Mouse (Mus musculus) midbrain, embryonic 12.5 days (tissue): ENCODE data around the gene Prkcq. TPM values are rescaled to one million over a fixed set of nuclear protein-coding genes. Genes with fewer than 3 reads are reported as not detected.
"Not testable (repeated sequence)": the region's sequence is repeated elsewhere in the genome, so short reads cannot be mapped to it uniquely, and the experiment has no call there.

Experiments used
- ATAC-seq: fragments of 200-750 bp; cut with Nextera tagmentation; 2 replicates; pipeline ENCODE4 v1.8.0; 2017; ENCODE audit warnings: low read depth, moderate TSS enrichment, moderate library complexity; ENCODE audit not compliant: low FRiP score
- H3K27ac ChIP-seq: fragments of 300-500 bp; sonication (generic); replicated peaks from 2 replicates; pipeline ENCODE4 v1.5.1; 2016; ENCODE audit warnings: mild to moderate bottlenecking
- H3K27me3 ChIP-seq: fragments of 300-500 bp; sonication (generic); 2 replicates; pipeline ENCODE4 v1.6.1; 2016; ENCODE audit warnings: mild to moderate bottlenecking
- H3K36me3 ChIP-seq: fragments of 300-500 bp; sonication (generic); 2 replicates; pipeline ENCODE4 v1.6.1; 2016
- H3K4me1 ChIP-seq: fragments of 300-500 bp; sonication (generic); 2 replicates; pipeline ENCODE4 v1.6.1; 2016
- H3K4me2 ChIP-seq: fragments of 300-500 bp; sonication (generic); replicated peaks from 2 replicates; pipeline ENCODE4 v1.6.1; 2016; ENCODE audit warnings: mild to moderate bottlenecking, moderate library complexity
- H3K4me3 ChIP-seq: fragments of 300-500 bp; sonication (generic); 2 replicates; pipeline ENCODE4 v1.5.1; 2016; ENCODE audit warnings: mild to moderate bottlenecking
- H3K9ac ChIP-seq: fragments of 300-500 bp; sonication (generic); replicated peaks from 2 replicates; pipeline ENCODE4 v1.6.1; 2016; ENCODE audit warnings: mild to moderate bottlenecking, moderate library complexity
- H3K9me3 ChIP-seq: fragments of 300-500 bp; sonication (generic); 2 replicates; pipeline ENCODE4 v1.6.1; 2016; ENCODE audit warnings: mild to moderate bottlenecking
- WGBS: fragments of 180-500 bp; shearing (Covaris S2); methylation state at CpG from one replicate; pipeline ENCODE4 v1.1.7; 2016; 5-methylcytosine and 5-hydroxymethylcytosine counted together
- polyA plus RNA-seq: library from polyadenylated mRNA; unstranded; fragments of >200 nt; fragmentation: Nextera tagmentation; extraction: Ambion mirVana; gene quantifications from 2 replicates; pipeline ENCODE4 v1.2.1, GENCODE M21; 2016

Gene Prkcq
- polyA plus RNA-seq, 1 experiment from 2014 or later = 1.8 TPM

- ATAC-seq = no peak
- no peaks in the 10 kb centered on the region for H3K9me3 ChIP-seq
- H3K27me3 ChIP-seq = no peaks in the 10 kb centered on the region
- no peak overlapping the region for H3K4me2 ChIP-seq
- no peak overlapping the region for H3K27ac ChIP-seq
- 87% methylated on average over 3 of the region's 3 CpGs for WGBS
- H3K9ac ChIP-seq = no peak overlapping the region
- H3K4me3 ChIP-seq = no peak overlapping the region
- H3K36me3 ChIP-seq = no peaks in the 10 kb centered on the region
- no peaks in the 10 kb centered on the region for H3K4me1 ChIP-seq
These were observed 150.5 kb downstream of the Prkcq start for GRCm38 (mm10) chr2:11322396-11322795.

GRCm38 (mm10) chr2:11327280-11327679 is 155.4 kb downstream of the Prkcq start:
- Histone ChIP-seq H3K27me3 (no peaks in the 10 kb centered on the region; the same call in 1 of the 2 replicates), H3K4me3 (no peak overlapping the region), H3K9me3 (no peaks in the 10 kb centered on the region), H3K36me3 (no peaks in the 10 kb centered on the region), H3K9ac (no peak overlapping the region), H3K27ac (no peak overlapping the region), H3K4me1 (no peaks in the 10 kb centered on the region), H3K4me2 (no peak overlapping the region)
- WGBS = 65% methylated on average over 7 of the region's 7 CpGs
- ATAC-seq = no peak

DNA sequence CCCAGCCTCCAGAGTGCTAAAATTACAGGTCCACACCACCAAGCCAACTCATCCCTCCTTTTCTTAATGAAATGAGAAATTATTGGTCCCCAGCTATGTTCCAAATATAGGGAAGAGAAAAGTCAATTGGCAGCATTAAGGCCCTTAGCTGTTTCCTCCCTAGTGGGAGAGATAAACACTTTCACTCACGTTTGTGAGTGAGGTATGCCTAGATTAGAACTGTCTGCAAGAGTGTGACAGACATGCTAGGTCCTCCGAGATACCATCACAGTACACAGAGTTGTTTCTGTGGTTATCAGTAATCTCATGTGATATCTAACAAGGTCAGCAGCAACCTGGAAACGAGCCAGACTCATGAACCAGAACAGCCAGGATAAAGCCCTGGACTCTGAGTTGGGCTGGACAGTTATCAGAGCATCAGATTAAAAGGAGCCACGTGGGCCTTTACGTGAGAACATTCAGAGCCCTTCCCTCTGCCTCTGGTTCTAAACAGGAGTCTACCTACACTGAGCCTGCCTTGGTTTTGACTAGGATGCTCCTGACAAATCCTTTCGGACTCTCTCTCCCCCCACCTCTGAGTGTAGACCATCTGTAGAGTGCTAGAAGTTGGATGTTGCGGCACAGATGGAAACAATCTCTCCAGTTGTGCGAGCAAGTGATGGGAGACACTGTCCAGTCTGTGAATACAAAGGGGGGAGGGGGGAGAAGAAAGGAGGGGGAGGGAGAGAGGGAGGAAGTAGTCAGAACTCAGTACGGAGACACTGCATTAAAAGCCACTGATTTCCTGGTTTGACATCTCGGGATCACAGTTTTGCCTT is 157.7 kb downstream of the Prkcq start:
- Histone ChIP-seq H3K9ac (no peak overlapping the region), H3K27me3 (no peaks in the 10 kb centered on the region; the same call in 1 of the 2 replicates), H3K27ac (no peak overlapping the region), H3K4me1 (no peaks in the 10 kb centered on the region), H3K4me3 (no peak overlapping the region), H3K9me3 (no peaks in the 10 kb centered on the region), H3K36me3 (no peaks in the 10 kb centered on the region), H3K4me2 (no peak overlapping the region)
- 72% methylated on average over 10 of the region's 10 CpGs for WGBS
- no peak for ATAC-seq

- Histone ChIP-seq H3K36me3 (no peaks in the 10 kb centered on the region), H3K27me3 (no peaks in the 10 kb centered on the region; the same call in 1 of the 2 replicates), H3K4me3 (no peak overlapping the region), H3K9me3 (no peaks in the 10 kb centered on the region), H3K9ac (no peak overlapping the region), H3K4me2 (no peak overlapping the region), H3K27ac (no peak overlapping the region), H3K4me1 (no peaks in the 10 kb centered on the region)
- peak; percentile 79 for ATAC-seq
- WGBS = 30% methylated on average over 11 of the region's 11 CpGs
These were observed 159.9 kb downstream of the Prkcq start for GRCm38 (mm10) chr2:11331528-11332446.

- no peak for ATAC-seq
- WGBS = 80% methylated on average over 4 of the region's 4 CpGs
These were observed 160.6 kb downstream of the Prkcq start for GRCm38 (mm10) chr2:11332469-11332868.

DNA sequence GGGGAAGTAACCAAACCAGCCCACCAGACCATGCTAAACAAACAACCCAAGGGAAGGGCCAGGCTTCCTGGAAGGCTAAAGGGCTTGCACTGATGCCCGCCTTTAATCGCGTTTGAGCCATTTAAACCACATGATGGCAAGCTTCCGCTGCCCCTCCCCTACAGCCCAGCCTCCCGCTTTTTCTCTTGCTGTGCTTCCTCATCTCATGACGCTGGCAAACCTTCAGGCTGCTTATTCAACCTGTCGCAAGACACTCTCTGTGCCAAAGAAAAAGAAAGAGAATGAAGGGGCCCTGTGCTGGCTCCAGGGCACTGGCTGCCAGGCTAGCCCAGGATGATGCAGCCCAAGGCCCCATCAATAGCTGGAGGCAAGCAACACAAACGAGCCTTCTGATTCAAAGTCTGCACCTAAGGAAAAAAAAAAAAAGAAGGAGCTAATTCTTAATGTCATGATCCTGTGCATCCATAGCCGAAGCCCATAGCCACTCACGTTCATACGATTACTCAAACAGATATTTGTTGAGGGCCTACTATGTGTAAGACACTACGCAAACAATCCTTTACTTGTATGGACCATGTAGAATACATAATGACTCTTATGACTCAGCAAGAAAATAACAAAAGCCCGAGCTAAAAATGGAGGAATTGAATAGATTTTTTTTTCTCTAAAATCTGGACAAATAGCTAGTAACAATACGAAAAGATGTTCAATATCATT is 161.6 kb downstream of the Prkcq start:
- 70% methylated on average over 14 of the region's 14 CpGs for WGBS
- Histone ChIP-seq H3K27ac (no peak overlapping the region), H3K36me3 (no peaks in the 10 kb centered on the region), H3K4me2 (no peak overlapping the region), H3K27me3 (no peaks in the 10 kb centered on the region; the same call in 1 of the 2 replicates), H3K4me3 (no peak overlapping the region), H3K9me3 (no peaks in the 10 kb centered on the region), H3K9ac (no peak overlapping the region), H3K4me1 (no peaks in the 10 kb centered on the region)
- no peak for ATAC-seq

More at GRCm38 (mm10) chr2:11332469-11332868, 160.6 kb downstream of the Prkcq start:
- Histone ChIP-seq H3K36me3 (no peaks in the 10 kb centered on the region), H3K4me1 (no peaks in the 10 kb centered on the region), H3K9ac (no peak overlapping the region), H3K4me2 (no peak overlapping the region), H3K27ac (no peak overlapping the region), H3K9me3 (no peaks in the 10 kb centered on the region), H3K27me3 (no peaks in the 10 kb centered on the region; the same call in 1 of the 2 replicates), H3K4me3 (no peak overlapping the region)

GRCm38 (mm10) chr2:11336320-11336719 is 164.4 kb downstream of the Prkcq start:
- Histone ChIP-seq H3K36me3 (no peaks in the 10 kb centered on the region), H3K9ac (no peak overlapping the region), H3K27me3 (no peaks in the 10 kb centered on the region), H3K4me3 (no peak overlapping the region), H3K4me1 (no peaks in the 10 kb centered on the region), H3K4me2 (no peak overlapping the region), H3K27ac (no peak overlapping the region), H3K9me3 (no peaks in the 10 kb centered on the region)
- no peak for ATAC-seq
- 63% methylated on average over 8 of the region's 8 CpGs for WGBS

DNA sequence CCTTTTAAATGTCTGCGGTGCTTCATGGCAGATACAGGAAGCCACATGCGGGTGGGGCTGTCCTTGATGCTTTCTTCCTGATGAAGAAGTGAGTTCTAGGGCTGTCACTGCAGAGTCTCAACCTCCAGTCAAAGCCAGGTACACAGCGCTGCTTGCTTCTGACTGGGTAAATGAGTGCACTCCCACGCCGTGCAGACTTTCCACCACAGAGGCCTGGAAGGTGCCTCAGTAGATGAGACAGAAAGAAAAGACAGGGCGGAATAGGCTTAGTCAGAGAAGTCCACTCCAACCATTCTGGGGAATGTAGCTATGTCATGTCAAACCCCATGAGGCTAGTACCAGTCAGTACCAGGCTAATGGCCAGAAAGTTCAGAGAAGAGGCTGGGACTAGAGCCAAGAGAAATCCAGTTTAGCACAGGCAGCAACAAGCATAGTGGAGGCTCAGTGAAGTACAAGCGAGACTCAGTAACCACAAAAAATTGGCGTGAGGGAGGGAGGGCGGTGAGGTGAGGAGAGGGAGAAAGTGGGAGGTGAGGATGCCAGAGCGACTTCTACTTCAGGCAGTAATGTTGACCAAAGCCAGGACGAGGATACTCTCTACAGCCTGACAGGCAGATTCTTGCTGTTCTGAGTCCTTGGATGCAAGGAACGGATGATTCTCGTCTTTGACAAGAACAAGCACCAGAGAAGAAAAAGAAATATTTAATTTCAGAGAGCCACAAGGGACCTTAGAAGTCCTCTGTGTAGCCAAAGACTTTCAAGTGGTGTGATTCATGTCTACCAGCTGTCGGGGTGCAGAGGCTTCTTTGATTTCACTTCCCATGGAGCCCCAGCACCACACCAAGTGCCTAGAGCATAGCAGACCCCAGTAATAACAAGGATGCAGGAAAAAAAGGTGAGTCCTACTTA is 167.3 kb downstream of the Prkcq start:
- no peaks in the 10 kb centered on the region for H3K27me3 ChIP-seq
- H3K4me1 ChIP-seq = no peaks in the 10 kb centered on the region
- H3K36me3 ChIP-seq = no peaks in the 10 kb centered on the region
- no peak overlapping the region for H3K4me3 ChIP-seq
- H3K9ac ChIP-seq = no peak overlapping the region
- no peaks in the 10 kb centered on the region for H3K9me3 ChIP-seq
- 90% methylated on average over 14 of the region's 14 CpGs for WGBS
- no peak overlapping the region for H3K27ac ChIP-seq
- no peak for ATAC-seq
- no peak overlapping the region for H3K4me2 ChIP-seq

DNA sequence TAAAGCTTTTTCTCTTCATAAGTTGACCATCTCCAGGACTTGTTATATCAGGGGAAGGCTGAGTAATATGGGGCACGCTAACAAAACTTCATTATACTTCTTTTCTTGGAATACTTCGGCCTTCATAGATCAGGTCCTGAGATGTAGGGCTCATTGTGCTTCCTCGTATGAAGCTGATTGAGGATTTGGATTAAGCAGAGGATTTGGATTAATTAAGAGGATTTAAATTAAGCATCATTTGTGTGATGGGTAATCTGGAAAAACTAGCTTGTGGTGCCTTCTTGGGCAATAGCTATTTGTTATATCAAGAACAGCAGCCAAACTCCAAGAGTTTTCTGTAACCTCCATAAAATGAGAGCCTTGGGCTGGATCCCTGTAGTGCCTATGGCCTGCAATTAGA is 172.8 kb downstream of the Prkcq start:
- no peak overlapping the region for H3K27ac ChIP-seq
- 85% methylated on average over 3 of the region's 3 CpGs for WGBS
- no peak for ATAC-seq

GRCm38 (mm10) chr2:11346419-11346818 is 174.5 kb downstream of the Prkcq start:
- 93% methylated on average over 6 of the region's 6 CpGs for WGBS

More for the DNA sequence above, 172.8 kb downstream of the Prkcq start:
- Histone ChIP-seq H3K9me3 (no peaks in the 10 kb centered on the region), H3K36me3 (no peaks in the 10 kb centered on the region), H3K4me2 (no peak overlapping the region), H3K4me1 (no peaks in the 10 kb centered on the region), H3K9ac (no peak overlapping the region), H3K27me3 (no peaks in the 10 kb centered on the region), H3K4me3 (no peak overlapping the region)

DNA sequence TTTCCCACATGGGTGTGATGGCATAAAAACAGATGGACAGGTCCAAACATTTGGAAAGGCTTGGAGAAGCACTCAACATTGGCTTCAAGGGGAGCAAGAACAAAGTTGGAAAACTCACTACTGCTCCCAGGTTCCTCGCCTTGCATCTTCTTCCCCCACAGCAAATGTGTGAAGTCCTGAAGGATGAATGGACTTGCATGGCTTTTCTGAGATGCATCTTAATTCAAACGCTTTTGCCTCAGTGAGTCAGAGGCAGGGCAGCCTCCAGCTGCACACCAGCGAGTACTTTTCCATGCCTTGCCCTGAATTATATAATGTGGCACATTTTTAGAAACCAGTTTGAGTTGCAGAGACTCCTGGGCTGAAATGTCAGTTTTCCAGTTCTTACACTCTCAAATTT is 175.9 kb downstream of the Prkcq start:
- H3K4me3 ChIP-seq = no peak overlapping the region
- no peaks in the 10 kb centered on the region for H3K27me3 ChIP-seq
- no peak overlapping the region for H3K27ac ChIP-seq
- H3K4me2 ChIP-seq = no peak overlapping the region
- 88% methylated on average over 3 of the region's 3 CpGs for WGBS
- no peaks in the 10 kb centered on the region for H3K4me1 ChIP-seq
- ATAC-seq = no peak
- H3K9ac ChIP-seq = no peak overlapping the region
- no peaks in the 10 kb centered on the region for H3K36me3 ChIP-seq
- H3K9me3 ChIP-seq = no peaks in the 10 kb centered on the region

More at GRCm38 (mm10) chr2:11346419-11346818, 174.5 kb downstream of the Prkcq start:
- H3K27me3 ChIP-seq, H3K36me3 ChIP-seq, H3K4me3 ChIP-seq, H3K4me1 ChIP-seq, H3K27ac ChIP-seq, ATAC-seq, H3K9me3 ChIP-seq, H3K4me2 ChIP-seq, H3K9ac ChIP-seq: not testable (repeated sequence)
